Mouse (Mus musculus) midbrain, embryonic 16.5 days (tissue): ENCODE measurements around the gene Camkmt. TPM values are rescaled to one million over a fixed set of nuclear protein-coding genes. Genes with fewer than 3 reads are reported as not detected.
A peak's percentile ranks its signal among the peaks of the same experiment; 100 is the strongest.

ENCODE experiments used
- ATAC-seq: fragments of 200-750 bp; cut with Nextera tagmentation; 2 replicates; pipeline ENCODE4 v1.8.0; 2017; ENCODE audit warnings: moderate TSS enrichment
- H3K27ac ChIP-seq: fragments of 300-500 bp; sonication (generic); 2 replicates; pipeline ENCODE4 v1.5.1; 2014; ENCODE audit warnings: mild to moderate bottlenecking, low read length, mixed read lengths
- H3K27me3 ChIP-seq: fragments of 300-500 bp; sonication (generic); 2 replicates; pipeline ENCODE4 v1.6.1; 2014; ENCODE audit warnings: low read depth, low read length, mixed read lengths; ENCODE audit not compliant: control insufficient read depth, insufficient read depth
- H3K36me3 ChIP-seq: fragments of 300-500 bp; sonication (generic); 2 replicates; pipeline ENCODE4 v1.6.1; 2014; ENCODE audit warnings: mild to moderate bottlenecking, low read length, moderate library complexity, mixed read lengths; ENCODE audit not compliant: control insufficient read depth, insufficient read depth
- H3K4me1 ChIP-seq: fragments of 300-500 bp; sonication (generic); 2 replicates; pipeline ENCODE4 v1.6.1; 2014; ENCODE audit warnings: mild to moderate bottlenecking, low read length, mixed read lengths; ENCODE audit not compliant: control insufficient read depth, insufficient read depth
- H3K4me2 ChIP-seq: fragments of 300-500 bp; sonication (generic); 2 replicates; pipeline ENCODE4 v1.6.1; 2014; ENCODE audit warnings: mild to moderate bottlenecking, low read length, mixed read lengths
- H3K4me3 ChIP-seq: fragments of 300-500 bp; sonication (generic); 2 replicates; pipeline ENCODE4 v1.5.1; 2014; ENCODE audit warnings: low read depth, mild to moderate bottlenecking, low read length, moderate library complexity, mixed read lengths
- H3K9ac ChIP-seq: fragments of 300-500 bp; sonication (generic); 2 replicates; pipeline ENCODE4 v1.6.1; 2014; ENCODE audit warnings: low read depth, low read length, mixed read lengths
- H3K9me3 ChIP-seq: fragments of 300-500 bp; sonication (generic); replicated peaks from 2 replicates; pipeline ENCODE4 v1.6.1; 2014; ENCODE audit warnings: mild to moderate bottlenecking, low read length, mixed read lengths; ENCODE audit not compliant: control insufficient read depth, poor library complexity, severe bottlenecking
- WGBS: fragments of 180-500 bp; shearing (Covaris S2); extraction: QIAGEN DNeasy Blood & Tissue Kit; methylation state at CpG from one replicate; pipeline ENCODE4 v1.1.7; 2014; 5-methylcytosine and 5-hydroxymethylcytosine counted together
- polyA plus RNA-seq: library from polyadenylated mRNA; unstranded; fragments of >200 nt; fragmentation: Nextera tagmentation; extraction: Ambion mirVana; gene quantifications from 2 replicates; pipeline ENCODE4 v1.2.1, GENCODE M21; 2015

Camkmt gene
- polyA plus RNA-seq, 1 experiment from 2014 or later = 23.2 TPM

- no peaks in the 10 kb centered on the region for H3K4me1 ChIP-seq
- no peak overlapping the region for H3K4me2 ChIP-seq
- H3K9ac ChIP-seq = no peak overlapping the region
- ATAC-seq = no peak
- WGBS = 84% methylated on average over 10 of the region's 10 CpGs
- no peak overlapping the region for H3K27ac ChIP-seq
- no peak overlapping the region for H3K4me3 ChIP-seq
- H3K36me3 ChIP-seq = no peaks in the 10 kb centered on the region
- H3K9me3 ChIP-seq = no peaks in the 10 kb centered on the region; the same call in 1 of the 2 replicates
- H3K27me3 ChIP-seq = no peaks in the 10 kb centered on the region
Measured at GRCm38 (mm10) chr17:85309046-85309445, 218.7 kb downstream of the Camkmt start.

GRCm38 (mm10) chr17:85311348-85311747 is 221.0 kb downstream of the Camkmt start:
- Histone ChIP-seq H3K36me3 (no peaks in the 10 kb centered on the region), H3K9ac (no peak overlapping the region), H3K4me1 (no peaks in the 10 kb centered on the region), H3K4me3 (no peak overlapping the region), H3K9me3 (no peaks in the 10 kb centered on the region), H3K27ac (no peak overlapping the region), H3K4me2 (peak overlapping the region; percentile 23; the same call in 1 of the 2 replicates), H3K27me3 (no peaks in the 10 kb centered on the region)
- no peak for ATAC-seq
- WGBS = 62% methylated on average over 13 of the region's 13 CpGs

GRCm38 (mm10) chr17:85318401-85318800 is 228.0 kb downstream of the Camkmt start:
- Histone ChIP-seq H3K4me2 (no peak overlapping the region), H3K4me3 (no peak overlapping the region), H3K9me3 (no peaks in the 10 kb centered on the region), H3K36me3 (no peaks in the 10 kb centered on the region), H3K4me1 (no peaks in the 10 kb centered on the region; the same call in 1 of the 2 replicates), H3K9ac (no peak overlapping the region), H3K27ac (no peak overlapping the region), H3K27me3 (no peaks in the 10 kb centered on the region)
- 60% methylated on average over 10 of the region's 10 CpGs for WGBS
- ATAC-seq = no peak

- H3K4me2 ChIP-seq = no peak overlapping the region
- H3K4me3 ChIP-seq = no peak overlapping the region
- H3K9ac ChIP-seq = no peak overlapping the region
- no peaks in the 10 kb centered on the region; the same call in 1 of the 2 replicates for H3K4me1 ChIP-seq
- no peaks in the 10 kb centered on the region for H3K36me3 ChIP-seq
- H3K27me3 ChIP-seq = no peaks in the 10 kb centered on the region
- WGBS = 56% methylated on average over 8 of the region's 8 CpGs
- ATAC-seq = no peak
- no peak overlapping the region for H3K27ac ChIP-seq
- no peaks in the 10 kb centered on the region for H3K9me3 ChIP-seq
Measured at GRCm38 (mm10) chr17:85319779-85320300, 229.5 kb downstream of the Camkmt start.

- 87% methylated on average over 10 of the region's 10 CpGs for WGBS
- no peak overlapping the region for H3K4me2 ChIP-seq
- H3K36me3 ChIP-seq = no peaks in the 10 kb centered on the region
- H3K27me3 ChIP-seq = no peaks in the 10 kb centered on the region
- H3K4me3 ChIP-seq = no peak overlapping the region
- H3K9me3 ChIP-seq = no peaks in the 10 kb centered on the region
- no peak overlapping the region for H3K27ac ChIP-seq
- no peak overlapping the region for H3K9ac ChIP-seq
- H3K4me1 ChIP-seq = no peaks in the 10 kb centered on the region
- ATAC-seq = no peak
Measured at GRCm38 (mm10) chr17:85328901-85329300, 238.5 kb downstream of the Camkmt start.

GRCm38 (mm10) chr17:85335464-85335863 is 245.1 kb downstream of the Camkmt start:
- no peak overlapping the region for H3K4me2 ChIP-seq
- H3K4me3 ChIP-seq = no peak overlapping the region
- no peaks in the 10 kb centered on the region for H3K4me1 ChIP-seq
- H3K27me3 ChIP-seq = no peaks in the 10 kb centered on the region
- no peak overlapping the region for H3K27ac ChIP-seq
- WGBS = 79% methylated on average over 10 of the region's 10 CpGs
- ATAC-seq = no peak
- H3K9ac ChIP-seq = no peak overlapping the region
- no peaks in the 10 kb centered on the region for H3K36me3 ChIP-seq
- no peaks in the 10 kb centered on the region for H3K9me3 ChIP-seq

- Histone ChIP-seq H3K27ac (no peak overlapping the region), H3K4me2 (no peak overlapping the region), H3K4me1 (peaks cover 2% of the 10 kb centered on the region; the same call in 1 of the 2 replicates), H3K36me3 (no peaks in the 10 kb centered on the region), H3K4me3 (no peak overlapping the region), H3K27me3 (no peaks in the 10 kb centered on the region), H3K9me3 (no peaks in the 10 kb centered on the region), H3K9ac (no peak overlapping the region)
- WGBS = 87% methylated on average over 7 of the region's 7 CpGs
- no peak for ATAC-seq
Measured at GRCm38 (mm10) chr17:85337666-85338065, 247.3 kb downstream of the Camkmt start.

GRCm38 (mm10) chr17:85341134-85341700 is 250.9 kb downstream of the Camkmt start:
- H3K9me3 ChIP-seq = no peaks in the 10 kb centered on the region
- H3K4me3 ChIP-seq = no peak overlapping the region
- H3K9ac ChIP-seq = no peak overlapping the region
- H3K27ac ChIP-seq = no peak overlapping the region
- ATAC-seq = no peak
- H3K27me3 ChIP-seq = no peaks in the 10 kb centered on the region
- no peaks in the 10 kb centered on the region for H3K36me3 ChIP-seq
- WGBS = 37% methylated on average over 18 of the region's 18 CpGs
- peak overlapping the region; percentile 41 for H3K4me2 ChIP-seq
- peaks cover 2% of the 10 kb centered on the region; the same call in 1 of the 2 replicates for H3K4me1 ChIP-seq

- no peaks in the 10 kb centered on the region for H3K9me3 ChIP-seq
- peaks cover 2% of the 10 kb centered on the region; the same call in 1 of the 2 replicates for H3K4me1 ChIP-seq
- WGBS = 87% methylated on average over 5 of the region's 5 CpGs
- H3K27ac ChIP-seq = no peak overlapping the region
- no peaks in the 10 kb centered on the region for H3K27me3 ChIP-seq
- no peak overlapping the region for H3K4me2 ChIP-seq
- H3K36me3 ChIP-seq = no peaks in the 10 kb centered on the region
- ATAC-seq = no peak
- no peak overlapping the region for H3K9ac ChIP-seq
- no peak overlapping the region for H3K4me3 ChIP-seq
Measured at GRCm38 (mm10) chr17:85342471-85342870, 252.1 kb downstream of the Camkmt start.
